Mouse (Mus musculus): ENCODE measurements around the gene Gm10518.
"Not testable (repeated sequence)": the region's sequence is repeated elsewhere in the genome, so short reads cannot be mapped to it uniquely, and the experiment has no call there.

Gene Gm10518

GRCm38 (mm10) chr1:179802610-179803512 lies at the start of gene Gm10518:
Gm10518 (plus strand) TSS chr1:179803376.
- peak; percentile 68 for DNase-seq (ENCODE audit: low spot score)

- no peak for DNase-seq (ENCODE audit: low spot score)
Measured at GRCm38 (mm10) chr1:179756477-179756876, 46.7 kb upstream of the Gm10518 start.

- DNase-seq (ENCODE audit: low spot score): no peak
Measured at GRCm38 (mm10) chr1:179760086-179760485, 43.1 kb upstream of the Gm10518 start.

GRCm38 (mm10) chr1:179760553-179760952 lies 42.6 kb upstream of the Gm10518 start:
- DNase-seq (ENCODE audit: low spot score): no peak

GRCm38 (mm10) chr1:179776831-179777230 lies 26.3 kb upstream of the Gm10518 start:
- DNase-seq (ENCODE audit: low spot score): no peak

GRCm38 (mm10) chr1:179784098-179784497 lies 19.1 kb upstream of the Gm10518 start:
- DNase-seq (ENCODE audit: low spot score): no peak

GRCm38 (mm10) chr1:179785502-179785901 lies 17.7 kb upstream of the Gm10518 start:
- no peak for DNase-seq (ENCODE audit: low spot score)

GRCm38 (mm10) chr1:179787281-179787680 lies 15.9 kb upstream of the Gm10518 start:
- DNase-seq (ENCODE audit: low spot score): no peak

GRCm38 (mm10) chr1:179798794-179799193 lies 4.4 kb upstream of the Gm10518 start:
- DNase-seq (ENCODE audit: low spot score): no peak

- peak; percentile 98 for DNase-seq (ENCODE audit: low spot score)
Measured at GRCm38 (mm10) chr1:179803513-179804139, 450 bp downstream of the Gm10518 start, which contains the start of gene Ahctf1. Ahctf1 (minus strand) TSS chr1:179803680.

- DNase-seq (ENCODE audit: low spot score): no peak
Measured at GRCm38 (mm10) chr1:179804140-179804881, 1.1 kb downstream of the Gm10518 start.

- DNase-seq (ENCODE audit: low spot score): no peak
Measured at GRCm38 (mm10) chr1:179805751-179806150, 2.6 kb downstream of the Gm10518 start.

GRCm38 (mm10) chr1:179807468-179807867 lies 4.3 kb downstream of the Gm10518 start:
- DNase-seq (ENCODE audit: low spot score): no peak

GRCm38 (mm10) chr1:179808300-179808699 lies 5.1 kb downstream of the Gm10518 start:
- DNase-seq (ENCODE audit: low spot score): no peak

- DNase-seq (ENCODE audit: low spot score): no peak
Measured at GRCm38 (mm10) chr1:179813385-179813784, 10.2 kb downstream of the Gm10518 start.

GRCm38 (mm10) chr1:179814616-179815015 lies 11.4 kb downstream of the Gm10518 start:
- DNase-seq (ENCODE audit: low spot score): no peak

- not testable (repeated sequence) for DNase-seq (ENCODE audit: low spot score)
Measured at GRCm38 (mm10) chr1:179818490-179819278, 15.5 kb downstream of the Gm10518 start.

GRCm38 (mm10) chr1:179824549-179824948 lies 21.4 kb downstream of the Gm10518 start:
- DNase-seq (ENCODE audit: low spot score): no peak

GRCm38 (mm10) chr1:179828051-179828450 lies 24.9 kb downstream of the Gm10518 start:
- no peak for DNase-seq (ENCODE audit: low spot score)

GRCm38 (mm10) chr1:179828900-179829299 lies 25.7 kb downstream of the Gm10518 start:
- DNase-seq (ENCODE audit: low spot score): no peak

- DNase-seq (ENCODE audit: low spot score): no peak
Measured at GRCm38 (mm10) chr1:179832710-179833240, 29.6 kb downstream of the Gm10518 start.

Measured in ovary, postnatal 36 days (tissue).